Mouse (Mus musculus): ENCODE data around the gene Chst3. TPM values are rescaled to one million over a fixed set of nuclear protein-coding genes. Genes with fewer than 3 reads are reported as not detected.

Chst3 gene
- polyA plus RNA-seq, 1 experiment = 2.1 TPM

GRCm38 (mm10) chr10:60205601-60206241, 13.3 kb downstream of the Chst3 start:
- 63% methylated on average over 9 of the region's 9 CpGs for WGBS
- TF ChIP-seq CTCF (IDR thresholded peaks at IDR 0.05; ENCODE audit: borderline replicate concordance, control insufficient read depth, extremely low read depth, insufficient read depth, low read length, poor library complexity) (no peak), POLR2A (IDR thresholded peaks at IDR 0.05; ENCODE audit: control insufficient read depth, extremely low read depth, insufficient read depth, low read length, poor library complexity) (no peak)
- H3K4me1 ChIP-seq (replicated peaks; ENCODE audit: control insufficient read depth, insufficient read depth, low read length) = peaks cover 14% of the 10 kb centered on the region
- no peak for DNase-seq
- H3K27me3 ChIP-seq (ENCODE audit: control insufficient read depth, insufficient read depth, low read length) = no peaks in the 10 kb centered on the region
- no peak overlapping the region for H3K27ac ChIP-seq (ENCODE audit: control insufficient read depth, insufficient read depth, low read length)
- H3K36me3 ChIP-seq (ENCODE audit: control insufficient read depth, insufficient read depth, low read length) = no peaks in the 10 kb centered on the region
- no peak overlapping the region for H3K4me3 ChIP-seq (ENCODE audit: control insufficient read depth, insufficient read depth, low read length)

DNA sequence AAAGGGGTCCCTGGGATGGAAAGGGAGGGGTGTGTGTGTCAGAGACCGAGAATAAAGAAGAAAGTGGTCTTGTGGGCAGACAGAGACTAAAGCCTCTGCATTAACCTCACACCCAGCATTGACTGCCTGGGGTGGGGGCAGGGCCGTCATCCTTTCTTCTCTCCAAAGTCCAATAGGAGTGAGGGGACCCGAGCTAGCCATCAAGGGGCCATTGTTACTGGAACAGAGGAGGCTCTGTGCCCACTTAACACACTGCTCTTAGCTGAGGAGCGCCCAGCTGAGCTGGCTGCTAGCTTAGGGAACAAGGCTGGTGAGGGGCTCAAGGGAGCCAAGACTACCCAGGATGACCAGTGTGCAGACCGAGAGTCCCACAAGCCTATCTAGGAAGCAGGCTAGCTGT, 16.3 kb downstream of the Chst3 start:
- 76% methylated on average over 5 of the region's 5 CpGs for WGBS
- Histone ChIP-seq H3K27me3 (ENCODE audit: control insufficient read depth, insufficient read depth, low read length) (no peaks in the 10 kb centered on the region), H3K4me3 (ENCODE audit: control insufficient read depth, insufficient read depth, low read length) (no peak overlapping the region), H3K27ac (ENCODE audit: control insufficient read depth, insufficient read depth, low read length) (no peak overlapping the region), H3K4me1 (replicated peaks; ENCODE audit: control insufficient read depth, insufficient read depth, low read length) (peaks cover 4% of the 10 kb centered on the region; the same call in 1 of the 2 replicates), H3K36me3 (ENCODE audit: control insufficient read depth, insufficient read depth, low read length) (no peaks in the 10 kb centered on the region)
- TF ChIP-seq CTCF (IDR thresholded peaks at IDR 0.05; ENCODE audit: borderline replicate concordance, control insufficient read depth, extremely low read depth, insufficient read depth, low read length, poor library complexity) (no peak), POLR2A (IDR thresholded peaks at IDR 0.05; ENCODE audit: control insufficient read depth, extremely low read depth, insufficient read depth, low read length, poor library complexity) (no peak)
- no peak for DNase-seq

- H3K4me1 ChIP-seq (replicated peaks; ENCODE audit: control insufficient read depth, insufficient read depth, low read length) = peaks cover 9% of the 10 kb centered on the region
- no peaks in the 10 kb centered on the region for H3K27me3 ChIP-seq (ENCODE audit: control insufficient read depth, insufficient read depth, low read length)
- no peaks in the 10 kb centered on the region for H3K36me3 ChIP-seq (ENCODE audit: control insufficient read depth, insufficient read depth, low read length)
- WGBS = 92% methylated on average over 6 of the region's 6 CpGs
- TF ChIP-seq POLR2A (IDR thresholded peaks at IDR 0.05; ENCODE audit: control insufficient read depth, extremely low read depth, insufficient read depth, low read length, poor library complexity) = no peak
- TF ChIP-seq CTCF (IDR thresholded peaks at IDR 0.05; ENCODE audit: borderline replicate concordance, control insufficient read depth, extremely low read depth, insufficient read depth, low read length, poor library complexity) = no peak
- no peak overlapping the region for H3K4me3 ChIP-seq (ENCODE audit: control insufficient read depth, insufficient read depth, low read length)
- no peak overlapping the region; the same call in 1 of the 2 replicates for H3K27ac ChIP-seq (ENCODE audit: control insufficient read depth, insufficient read depth, low read length)
- DNase-seq = no peak
Measured at GRCm38 (mm10) chr10:60200996-60201395, 18.1 kb downstream of the Chst3 start.

GRCm38 (mm10) chr10:60199378-60199777, 19.7 kb downstream of the Chst3 start:
- Histone ChIP-seq H3K36me3 (ENCODE audit: control insufficient read depth, insufficient read depth, low read length) (no peaks in the 10 kb centered on the region), H3K4me1 (replicated peaks; ENCODE audit: control insufficient read depth, insufficient read depth, low read length) (peaks cover 15% of the 10 kb centered on the region), H3K27me3 (ENCODE audit: control insufficient read depth, insufficient read depth, low read length) (no peaks in the 10 kb centered on the region), H3K27ac (ENCODE audit: control insufficient read depth, insufficient read depth, low read length) (no peak overlapping the region), H3K4me3 (ENCODE audit: control insufficient read depth, insufficient read depth, low read length) (no peak overlapping the region)
- DNase-seq = no peak
- WGBS = 97% methylated on average over 6 of the region's 6 CpGs
- no peak for TF ChIP-seq POLR2A (IDR thresholded peaks at IDR 0.05; ENCODE audit: control insufficient read depth, extremely low read depth, insufficient read depth, low read length, poor library complexity)
- no peak for TF ChIP-seq CTCF (IDR thresholded peaks at IDR 0.05; ENCODE audit: borderline replicate concordance, control insufficient read depth, extremely low read depth, insufficient read depth, low read length, poor library complexity)

DNA sequence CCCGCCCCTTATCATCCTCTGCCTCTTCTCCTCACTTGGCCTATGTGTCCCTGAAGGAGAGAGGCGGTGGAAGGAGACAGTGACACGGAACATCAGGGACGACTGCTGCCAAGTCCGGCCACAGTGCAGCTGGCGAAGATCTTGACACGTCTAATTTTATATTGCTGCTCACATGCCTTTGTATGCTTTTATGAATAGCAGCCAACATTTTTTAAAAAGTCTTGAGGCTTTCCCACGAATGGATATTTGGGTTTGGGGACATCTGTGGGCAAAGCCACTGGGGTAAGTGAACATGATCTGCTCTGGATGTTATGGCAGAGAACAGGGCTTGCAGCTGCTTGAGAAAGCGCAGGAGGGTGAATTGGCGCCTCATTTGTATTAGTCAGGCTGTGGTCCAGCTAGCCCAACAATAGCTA, 21.6 kb downstream of the Chst3 start:
- DNase-seq = no peak
- TF ChIP-seq POLR2A (IDR thresholded peaks at IDR 0.05; ENCODE audit: control insufficient read depth, extremely low read depth, insufficient read depth, low read length, poor library complexity) (no peak), CTCF (IDR thresholded peaks at IDR 0.05; ENCODE audit: borderline replicate concordance, control insufficient read depth, extremely low read depth, insufficient read depth, low read length, poor library complexity) (no peak)
- Histone ChIP-seq H3K36me3 (ENCODE audit: control insufficient read depth, insufficient read depth, low read length) (no peaks in the 10 kb centered on the region), H3K27ac (ENCODE audit: control insufficient read depth, insufficient read depth, low read length) (no peak overlapping the region), H3K27me3 (ENCODE audit: control insufficient read depth, insufficient read depth, low read length) (no peaks in the 10 kb centered on the region), H3K4me3 (ENCODE audit: control insufficient read depth, insufficient read depth, low read length) (no peak overlapping the region), H3K4me1 (replicated peaks; ENCODE audit: control insufficient read depth, insufficient read depth, low read length) (peaks cover 24% of the 10 kb centered on the region)
- 91% methylated on average over 10 of the region's 10 CpGs for WGBS

DNA sequence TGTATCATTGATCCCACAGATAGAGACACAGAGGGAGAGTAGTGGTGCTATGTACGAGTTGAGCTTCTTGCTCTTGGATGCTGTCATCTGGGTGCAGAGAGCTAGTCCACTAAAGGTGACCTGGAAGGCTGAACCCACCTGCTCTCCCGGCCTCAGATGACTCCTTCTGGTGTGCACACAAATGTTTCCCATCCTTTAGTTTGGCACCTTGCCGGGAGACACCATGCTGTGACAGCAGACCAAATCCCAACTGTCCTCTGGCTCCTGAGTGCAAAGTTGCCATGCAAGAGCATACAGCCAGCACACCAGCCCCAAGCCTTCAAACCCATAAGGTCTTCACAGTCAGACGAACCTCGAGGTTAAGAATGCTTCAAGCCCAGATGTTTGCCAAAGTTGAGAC, 22.1 kb downstream of the Chst3 start:
- H3K27ac ChIP-seq (ENCODE audit: control insufficient read depth, insufficient read depth, low read length) = no peak overlapping the region
- whole genome bisulfite sequencing = 73% methylated on average over 5 of the region's 5 CpGs
- H3K4me1 ChIP-seq (replicated peaks; ENCODE audit: control insufficient read depth, insufficient read depth, low read length) = peaks cover 24% of the 10 kb centered on the region
- H3K4me3 ChIP-seq (ENCODE audit: control insufficient read depth, insufficient read depth, low read length) = no peak overlapping the region
- no peaks in the 10 kb centered on the region for H3K27me3 ChIP-seq (ENCODE audit: control insufficient read depth, insufficient read depth, low read length)
- no peaks in the 10 kb centered on the region for H3K36me3 ChIP-seq (ENCODE audit: control insufficient read depth, insufficient read depth, low read length)
- no peak for DNase-seq
- TF ChIP-seq CTCF (IDR thresholded peaks at IDR 0.05; ENCODE audit: borderline replicate concordance, control insufficient read depth, extremely low read depth, insufficient read depth, low read length, poor library complexity) (no peak), POLR2A (IDR thresholded peaks at IDR 0.05; ENCODE audit: control insufficient read depth, extremely low read depth, insufficient read depth, low read length, poor library complexity) (no peak)

- WGBS = 87% methylated on average over 4 of the region's 4 CpGs
- Histone ChIP-seq H3K27me3 (ENCODE audit: control insufficient read depth, insufficient read depth, low read length) (no peaks in the 10 kb centered on the region), H3K4me3 (ENCODE audit: control insufficient read depth, insufficient read depth, low read length) (no peak overlapping the region), H3K27ac (ENCODE audit: control insufficient read depth, insufficient read depth, low read length) (no peak overlapping the region), H3K36me3 (ENCODE audit: control insufficient read depth, insufficient read depth, low read length) (no peaks in the 10 kb centered on the region), H3K4me1 (replicated peaks; ENCODE audit: control insufficient read depth, insufficient read depth, low read length) (peaks cover 33% of the 10 kb centered on the region)
- TF ChIP-seq POLR2A (IDR thresholded peaks at IDR 0.05; ENCODE audit: control insufficient read depth, extremely low read depth, insufficient read depth, low read length, poor library complexity) (no peak), CTCF (IDR thresholded peaks at IDR 0.05; ENCODE audit: borderline replicate concordance, control insufficient read depth, extremely low read depth, insufficient read depth, low read length, poor library complexity) (no peak)
- no peak for DNase-seq
Measured at GRCm38 (mm10) chr10:60195087-60195486, 24.0 kb downstream of the Chst3 start.
